Mouse (Mus musculus) left cerebral cortex, adult 2 months (tissue): ENCODE results near the gene Sphk2. TPM values are rescaled to one million over a fixed set of nuclear protein-coding genes. Genes with fewer than 3 reads are reported as not detected.
A peak's percentile ranks its signal among the peaks of the same experiment; 100 is the strongest.

ENCODE experiments used
- DNase-seq, 2 experiments: peaks; one replicate each; pipeline ENCODE4 v3.0.0; 2021 to 2022; ENCODE audit warnings: low spot score in 2 of 2, mixed read lengths in 1 of 2; ENCODE audit errors: extremely low spot score in 1 of 2
- H3K27ac ChIP-seq: fragments of 200-600 bp; 2 replicates; pipeline ENCODE4 v1.8.1; 2022
- H3K4me3 ChIP-seq: fragments of 200-600 bp; 2 replicates; pipeline ENCODE4 v1.8.1; 2022
- CTCF ChIP-seq: fragments of 200-600 bp; IDR thresholded peaks from 2 replicates; pipeline ENCODE4 v1.8.1; 2022; ENCODE audit warnings: antibody characterized with exemption, mild to moderate bottlenecking, moderate library complexity
- intact Hi-C: fragments of 180-260 bp; cut with DNase I; formaldehyde crosslinking; loops from one replicate; pipeline ENCODE4 v1.15.1; 2025
- total RNA-seq, 2 experiments: library from RNA; stranded (reverse); gene quantifications; 2 replicates each; pipeline ENCODE4 v1.2.3; 2021

Sphk2 gene
- total RNA-seq, 2 experiments from 2014 or later: 30.8 to 34.4 TPM

DNA sequence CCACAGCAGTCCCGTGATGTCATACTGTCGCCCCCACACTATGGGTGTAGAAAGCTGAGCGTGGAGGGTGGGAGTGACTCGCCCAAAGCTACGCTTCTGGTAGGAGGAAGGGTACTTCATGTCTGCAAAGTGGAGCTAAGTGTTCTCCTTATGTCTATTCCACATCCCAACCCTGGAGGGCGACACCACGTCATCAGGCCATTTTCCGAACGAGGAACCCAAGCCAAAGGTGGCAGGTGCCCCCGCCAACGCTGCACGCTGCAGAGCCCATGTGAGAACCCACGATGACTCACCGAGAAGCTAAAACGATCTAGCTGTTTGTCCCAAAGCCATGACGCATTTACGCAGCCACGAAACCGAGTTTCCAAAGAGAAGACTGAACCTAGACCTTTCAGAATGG is 24.5 kb upstream of the Sphk2 start:
- DNase-seq: peak; percentile 76 to 84
- intact Hi-C loops: loop anchor here (2.0 kb wide), 1 partner anchor 40 kb away; the partner anchor contains the start of gene Lmtk3
- TF ChIP-seq CTCF: peak; percentile 41
- Histone ChIP-seq H3K4me3 (peak overlapping the region; percentile 39), H3K27ac (peak overlapping the region; percentile 87)

DNA sequence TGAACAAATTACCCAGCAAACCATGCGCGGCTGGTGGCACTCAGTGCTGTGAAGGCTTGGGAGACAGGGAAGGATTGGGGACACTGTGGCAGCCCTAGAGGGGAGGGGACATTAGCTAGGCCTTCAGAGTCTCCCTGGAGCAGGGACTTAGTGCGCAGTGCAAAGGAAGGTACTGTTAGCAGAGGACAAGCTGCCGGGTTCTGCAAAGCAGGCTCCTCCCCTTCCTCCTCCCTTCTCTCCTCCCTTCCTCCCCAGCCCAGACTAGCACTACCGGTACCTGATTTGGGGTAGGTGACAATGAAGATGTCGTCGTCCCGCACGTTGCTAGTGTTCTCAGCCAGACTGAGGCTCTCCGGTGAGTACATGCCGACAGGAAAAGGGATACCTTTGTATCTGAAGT is 24.0 kb upstream of the Sphk2 start:
- intact Hi-C loops: loop anchor here (2.0 kb wide), 1 partner anchor 41 kb away; the partner anchor contains the start of gene Lmtk3
- peak in 1 of 2 experiments; percentile 33 for DNase-seq
- H3K4me3 ChIP-seq: peak overlapping the region; percentile 39
- H3K27ac ChIP-seq: peak overlapping the region; percentile 87
- no peak for TF ChIP-seq CTCF

DNA sequence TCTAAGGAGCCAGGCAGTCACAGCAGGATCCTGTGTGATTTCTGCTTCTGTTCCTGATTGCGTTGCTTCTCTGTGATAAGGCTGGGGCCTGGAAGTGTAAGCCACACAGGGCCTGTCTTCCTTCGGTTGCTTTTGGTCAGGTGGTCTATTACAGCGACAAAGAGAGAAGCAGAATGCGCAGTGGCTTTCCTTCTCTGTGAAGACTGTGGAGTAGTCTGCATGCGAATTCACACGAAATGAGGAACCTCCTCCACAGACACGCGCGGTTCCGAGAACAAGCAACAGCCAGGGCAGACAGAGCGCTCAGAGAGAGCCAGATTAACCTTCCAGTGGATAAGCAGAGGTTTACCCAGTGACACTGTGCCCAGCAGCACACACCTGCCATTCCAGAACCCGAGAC is 23.5 kb upstream of the Sphk2 start:
- Histone ChIP-seq H3K4me3 (peak overlapping the region; percentile 39; the same call in 1 of the 2 replicates), H3K27ac (peak overlapping the region; percentile 87)
- no peak for DNase-seq
- intact Hi-C loops: no loop called here
- TF ChIP-seq CTCF: no peak

DNA sequence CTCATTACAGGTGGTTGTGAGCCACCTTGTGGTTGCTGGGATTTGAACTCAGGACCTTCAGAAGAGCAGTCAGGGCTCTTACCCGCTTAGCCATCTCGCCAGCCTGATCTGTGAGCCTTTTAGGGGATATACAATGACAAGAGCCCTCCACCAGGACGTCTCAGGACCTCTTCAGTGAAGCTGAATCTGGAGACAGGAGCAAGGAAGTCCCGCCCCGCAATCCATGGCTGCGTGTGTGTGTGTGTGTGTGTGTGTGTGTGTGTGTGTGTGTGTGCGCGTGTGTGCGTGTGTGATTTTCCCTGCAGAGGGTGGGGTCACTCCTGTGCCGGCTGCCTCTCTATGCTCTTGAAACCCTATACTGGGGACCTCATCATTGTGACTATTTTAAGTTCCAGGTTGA is 22.0 kb upstream of the Sphk2 start:
- DNase-seq: no peak
- Histone ChIP-seq H3K4me3 (no peak overlapping the region), H3K27ac (no peak overlapping the region)
- intact Hi-C loops: loop anchor here (1.0 to 2.0 kb wide), 4 partner anchors 61 to 269 kb away; partner anchors contain the start of gene Kdelr1
- TF ChIP-seq CTCF: no peak

DNA sequence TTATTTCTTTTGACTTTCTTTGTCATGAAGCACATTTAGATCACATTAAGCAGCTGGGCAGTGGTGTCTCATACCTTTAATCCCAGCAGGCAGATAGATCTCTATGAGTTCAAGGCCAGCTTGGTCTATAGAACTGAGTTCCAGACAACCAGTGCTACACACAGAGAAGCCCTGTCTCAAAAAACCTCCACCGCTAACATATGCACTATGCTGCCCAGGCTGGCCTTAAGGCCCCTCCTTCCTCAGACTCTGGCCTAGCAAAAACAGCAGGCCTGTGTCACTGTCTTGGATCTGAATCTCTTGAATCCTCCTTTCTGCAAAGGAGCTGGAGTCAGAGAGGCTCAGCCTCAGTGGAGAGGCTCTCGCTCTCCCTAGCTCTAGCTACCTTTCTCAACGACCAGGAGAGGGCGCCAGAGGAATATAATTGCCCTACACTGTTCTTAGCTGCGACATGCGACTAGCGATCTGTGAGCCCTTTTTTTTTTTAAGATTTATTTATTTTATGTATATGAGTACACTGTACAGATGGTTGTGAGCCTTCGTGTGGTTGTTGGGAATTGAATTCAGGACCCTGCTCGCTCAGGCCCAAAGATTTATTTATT is 21.5 kb upstream of the Sphk2 start:
- peak; percentile 82 to 84 for DNase-seq
- no peak overlapping the region for H3K4me3 ChIP-seq
- intact Hi-C loops: loop anchor here (1.0 to 2.0 kb wide), 4 partner anchors 62 to 270 kb away; partner anchors contain the start of gene Kdelr1
- TF ChIP-seq CTCF: peak; percentile 82
- H3K27ac ChIP-seq: no peak overlapping the region

DNA sequence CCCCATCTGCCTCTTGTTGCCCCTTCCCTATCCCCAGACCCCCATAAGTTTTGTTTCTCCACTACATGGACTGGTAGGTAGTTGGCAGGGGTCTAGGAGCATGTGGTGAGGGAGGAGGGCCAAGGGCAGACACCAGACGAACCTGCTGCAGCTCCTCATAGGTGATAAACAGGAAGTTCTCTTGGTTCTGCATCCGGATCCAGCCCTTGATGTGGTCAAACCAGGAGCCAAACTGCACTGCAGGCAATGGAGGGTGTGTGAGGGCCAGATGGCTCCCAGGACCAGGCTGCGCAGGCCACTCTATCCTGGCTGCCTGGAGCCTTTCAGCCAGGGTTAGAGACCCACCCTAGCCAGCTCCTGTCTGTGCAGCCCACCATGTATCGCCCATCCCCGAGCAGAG is 15.7 kb upstream of the Sphk2 start:
- TF ChIP-seq CTCF: no peak
- H3K4me3 ChIP-seq: no peak overlapping the region
- DNase-seq: no peak
- no peak overlapping the region for H3K27ac ChIP-seq
- intact Hi-C loops: no loop called here

DNA sequence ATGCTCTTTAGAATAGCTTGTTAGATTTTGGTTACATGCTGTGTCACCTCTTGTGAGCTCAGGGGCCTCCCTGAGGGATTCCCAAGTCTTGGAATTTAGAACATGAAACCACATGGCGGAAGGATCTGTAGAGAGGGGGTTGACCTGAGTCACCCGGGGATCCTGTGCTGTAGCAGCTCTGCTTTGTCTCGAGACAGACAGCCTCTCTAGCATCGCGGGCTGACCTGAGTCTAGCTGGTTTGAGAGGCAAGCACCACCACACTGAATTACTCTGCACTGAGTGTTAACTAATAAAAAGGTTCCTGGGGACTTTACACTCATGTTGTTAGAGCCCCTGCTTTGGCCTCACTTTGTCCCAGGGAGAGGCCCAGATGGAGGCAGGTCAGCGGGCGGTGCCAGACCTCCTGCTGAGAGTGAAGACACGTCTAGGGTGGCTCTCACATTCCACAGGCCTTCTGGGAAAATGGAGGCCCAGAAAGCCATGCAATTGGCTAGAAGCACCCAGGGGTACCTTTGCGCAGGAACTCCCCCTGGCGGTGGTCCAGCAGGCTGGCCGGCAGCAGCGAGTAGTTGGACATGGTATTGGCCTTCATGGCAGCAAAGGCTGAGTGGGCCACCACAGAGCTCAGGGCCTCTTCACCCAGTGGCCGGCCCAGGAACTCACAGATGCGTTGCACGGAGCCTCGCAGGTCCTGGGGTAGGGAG is 13.1 kb upstream of the Sphk2 start:
- peak; percentile 33 for TF ChIP-seq CTCF
- no peak for DNase-seq
- intact Hi-C loops: no loop called here
- Histone ChIP-seq H3K4me3 (no peak overlapping the region), H3K27ac (no peak overlapping the region)

DNA sequence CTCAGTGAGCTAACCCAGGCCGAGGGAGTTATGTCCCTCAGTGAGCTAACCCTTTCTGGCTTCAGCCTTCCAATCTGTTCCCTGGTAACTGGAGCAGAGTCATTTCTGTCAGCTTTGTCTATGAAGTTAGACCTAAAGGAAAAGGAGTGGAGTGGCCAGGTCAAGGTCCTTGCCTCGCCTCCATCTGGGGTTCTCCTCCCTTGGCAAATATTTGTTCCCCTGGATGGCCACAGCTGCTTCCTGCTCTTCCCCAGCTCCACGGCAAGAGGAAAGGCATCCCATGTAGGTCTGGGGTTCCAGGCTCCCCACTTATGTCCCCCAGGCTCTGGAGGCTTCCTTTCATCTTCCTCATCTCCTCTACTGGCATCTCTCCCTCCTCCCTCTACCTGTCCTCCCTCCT is 9.8 kb upstream of the Sphk2 start:
- intact Hi-C loops: no loop called here
- Histone ChIP-seq H3K4me3 (no peak overlapping the region), H3K27ac (no peak overlapping the region)
- no peak for DNase-seq
- no peak for TF ChIP-seq CTCF

DNA sequence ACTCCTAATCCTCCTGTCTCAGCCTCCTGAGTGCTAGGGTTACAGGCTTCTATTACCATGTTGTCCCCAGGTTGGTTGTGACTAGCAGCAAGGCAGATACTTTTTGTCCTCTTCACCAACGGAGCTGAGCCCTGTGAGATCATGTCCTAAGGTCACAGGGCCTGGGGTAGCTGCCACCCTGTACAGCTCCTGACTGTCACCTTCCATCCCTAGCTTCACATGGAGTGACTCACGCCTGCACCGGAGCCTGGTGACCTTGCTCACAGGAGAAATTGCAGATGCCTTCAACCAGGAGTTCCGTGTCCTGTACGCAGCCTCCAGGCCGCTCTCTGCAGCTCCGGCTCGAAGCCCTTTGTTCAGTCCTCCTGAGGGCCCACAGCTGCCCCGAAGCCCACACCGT is 8.6 kb upstream of the Sphk2 start:
- no peak for TF ChIP-seq CTCF
- DNase-seq: no peak
- intact Hi-C loops: no loop called here
- no peak overlapping the region for H3K4me3 ChIP-seq
- H3K27ac ChIP-seq: no peak overlapping the region

DNA sequence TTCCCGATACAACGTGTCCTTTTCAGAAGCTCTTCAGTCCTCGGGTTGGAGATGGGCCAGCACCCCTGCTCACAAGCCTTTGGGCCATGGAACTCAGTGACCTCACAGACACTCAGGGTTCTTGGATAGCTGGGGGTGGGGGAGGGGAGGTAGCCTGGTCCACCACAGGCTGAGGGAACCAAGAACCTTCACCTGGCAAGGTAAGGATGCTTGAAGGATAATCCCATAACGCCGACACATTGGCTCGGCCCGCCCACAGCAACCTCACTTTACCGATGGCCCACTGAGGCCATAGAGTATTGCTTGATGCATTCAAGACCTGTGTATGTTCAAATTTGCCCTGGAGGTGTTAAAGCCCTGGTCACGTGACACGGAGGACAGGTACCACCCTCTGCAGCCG is 7.9 kb upstream of the Sphk2 start, which contains the start of gene Spaca4:
TSS of gene Spaca4 (minus strand) at position 101 of the 400 bp plus-strand sequence.
- DNase-seq: no peak

DNA sequence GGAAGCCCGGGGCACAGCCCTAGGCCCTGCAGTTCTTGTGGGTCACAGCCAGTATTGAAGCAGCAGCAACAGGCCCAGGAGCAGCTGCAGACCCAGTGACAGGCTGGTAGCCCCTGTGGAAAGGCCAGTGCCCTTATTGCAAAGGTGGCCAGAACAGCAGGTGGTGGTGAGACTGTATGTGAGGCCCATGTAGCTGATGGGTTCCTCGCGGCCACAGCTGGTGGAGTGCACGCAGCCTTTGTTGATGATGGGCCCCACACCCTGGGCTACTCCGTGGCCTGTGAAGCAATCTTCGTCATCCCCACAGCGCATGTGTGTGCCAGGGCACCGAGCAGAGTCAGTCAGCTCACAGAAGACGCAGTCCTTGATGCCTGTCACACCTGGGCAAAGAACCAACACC is 7.3 kb upstream of the Sphk2 start:
- Histone ChIP-seq H3K27ac (no peak overlapping the region), H3K4me3 (no peak overlapping the region)
- intact Hi-C loops: no loop called here
- no peak for TF ChIP-seq CTCF
- DNase-seq: no peak

More for the DNA sequence above, 7.9 kb upstream of the Sphk2 start, which contains the start of gene Spaca4:
- intact Hi-C loops: no loop called here
- no peak for TF ChIP-seq CTCF
- Histone ChIP-seq H3K27ac (no peak within 1 kb of the TSS), H3K4me3 (no peak within 1 kb of the TSS)

DNA sequence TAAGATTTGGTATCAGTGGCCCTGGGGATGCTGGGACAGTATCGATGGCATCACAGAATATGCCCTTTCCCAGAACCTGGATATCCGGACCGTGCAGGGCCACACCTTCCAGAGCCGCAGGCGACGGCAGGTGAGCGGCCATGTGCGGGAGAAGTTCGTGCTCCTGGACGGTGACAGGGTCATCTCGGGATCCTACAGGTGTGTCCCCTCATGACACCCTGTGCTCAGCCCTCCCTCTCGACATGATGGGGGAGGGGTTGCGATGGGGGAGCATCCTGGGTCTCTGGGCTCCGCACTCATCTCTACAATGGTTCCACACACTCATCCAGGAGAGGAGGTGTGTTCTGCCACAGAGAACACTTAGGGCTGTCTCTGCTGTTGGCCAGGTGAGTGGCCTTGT is 6.0 kb upstream of the Sphk2 start:
- no peak overlapping the region for H3K27ac ChIP-seq
- intact Hi-C loops: no loop called here
- no peak for DNase-seq
- no peak for TF ChIP-seq CTCF
- no peak overlapping the region for H3K4me3 ChIP-seq

DNA sequence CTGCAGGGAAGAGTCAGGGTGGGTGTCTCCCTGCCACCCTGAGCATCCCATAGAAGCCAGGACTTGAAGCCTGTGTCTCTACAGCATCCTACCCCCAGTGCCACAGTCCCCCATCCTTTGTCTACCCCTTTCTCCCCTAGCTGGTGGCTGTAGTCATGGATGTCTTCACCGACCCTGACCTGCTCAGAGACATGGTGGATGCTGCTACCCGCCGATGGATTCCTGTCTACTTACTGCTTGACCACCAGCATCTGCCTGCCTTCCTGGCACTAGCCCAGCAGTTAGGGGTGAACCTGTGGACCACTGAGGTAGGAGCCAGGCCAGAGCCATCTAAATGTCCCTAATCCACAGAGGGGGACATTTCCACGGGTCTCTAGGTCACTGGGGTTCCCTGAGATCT is 5.5 kb upstream of the Sphk2 start:
- Histone ChIP-seq H3K4me3 (no peak overlapping the region), H3K27ac (no peak overlapping the region)
- DNase-seq: no peak
- TF ChIP-seq CTCF: no peak
- intact Hi-C loops: no loop called here
